Mouse (Mus musculus): ENCODE measurements around the gene Cbfa2t3.

Cbfa2t3 gene

DNA sequence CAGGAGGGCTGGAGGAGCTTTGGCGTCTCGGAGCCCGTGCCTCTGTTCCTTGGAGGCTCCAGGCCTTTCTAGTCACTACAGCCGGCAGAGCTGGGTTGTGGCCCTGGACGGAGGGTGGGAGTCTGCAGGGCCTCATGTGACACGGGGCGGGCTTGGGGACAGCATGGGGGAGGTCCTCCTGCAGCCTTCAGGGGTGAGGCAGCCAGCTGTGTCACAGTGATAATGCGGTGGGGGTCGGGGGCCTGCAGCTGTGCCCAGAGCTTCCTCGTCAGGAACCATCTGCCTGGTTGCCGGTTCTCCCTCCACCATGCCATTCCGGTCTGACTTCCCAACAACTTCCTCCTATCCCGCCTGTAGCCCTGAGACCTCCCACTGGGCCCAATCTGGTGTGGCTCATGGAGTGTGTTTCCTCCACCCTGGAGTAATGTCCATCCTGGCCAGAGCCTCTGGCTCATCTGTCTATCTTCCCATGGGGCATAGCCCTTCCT lies at the start of gene Cbfa2t3:
Gene Cbfa2t3 (minus strand): TSS at position 105 of the 488 bp plus-strand sequence.
- DNase-seq (ENCODE audit: low spot score), result peak; percentile 50

DNA sequence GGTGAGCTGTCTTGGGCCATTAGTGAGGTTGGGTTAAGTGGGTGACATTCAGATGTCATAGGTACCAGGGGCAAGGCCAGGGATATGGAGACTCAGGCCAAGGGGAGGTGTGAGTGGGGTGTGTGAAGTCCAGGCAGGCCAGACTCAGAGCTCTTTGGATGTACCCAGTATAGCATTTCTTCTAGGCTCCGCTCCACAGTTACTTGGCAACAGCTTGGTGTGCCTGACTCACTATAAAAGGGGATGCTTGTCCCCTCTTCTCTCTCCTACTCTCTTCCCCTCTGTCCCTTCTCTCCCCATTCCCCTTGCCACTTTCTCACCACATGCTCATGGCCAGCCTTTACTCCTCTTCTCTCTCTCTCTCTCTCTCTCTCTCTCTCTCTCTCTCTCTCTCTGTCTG lies 48.9 kb upstream of the Cbfa2t3 start:
- no peak for DNase-seq (ENCODE audit: low spot score)

- DNase-seq (ENCODE audit: low spot score), result no peak
Observed at GRCm38 (mm10) chr8:122746439-122746838, 47.5 kb upstream of the Cbfa2t3 start.

GRCm38 (mm10) chr8:122745750-122746275 lies 46.9 kb upstream of the Cbfa2t3 start:
- DNase-seq (ENCODE audit: low spot score), result no peak

DNA sequence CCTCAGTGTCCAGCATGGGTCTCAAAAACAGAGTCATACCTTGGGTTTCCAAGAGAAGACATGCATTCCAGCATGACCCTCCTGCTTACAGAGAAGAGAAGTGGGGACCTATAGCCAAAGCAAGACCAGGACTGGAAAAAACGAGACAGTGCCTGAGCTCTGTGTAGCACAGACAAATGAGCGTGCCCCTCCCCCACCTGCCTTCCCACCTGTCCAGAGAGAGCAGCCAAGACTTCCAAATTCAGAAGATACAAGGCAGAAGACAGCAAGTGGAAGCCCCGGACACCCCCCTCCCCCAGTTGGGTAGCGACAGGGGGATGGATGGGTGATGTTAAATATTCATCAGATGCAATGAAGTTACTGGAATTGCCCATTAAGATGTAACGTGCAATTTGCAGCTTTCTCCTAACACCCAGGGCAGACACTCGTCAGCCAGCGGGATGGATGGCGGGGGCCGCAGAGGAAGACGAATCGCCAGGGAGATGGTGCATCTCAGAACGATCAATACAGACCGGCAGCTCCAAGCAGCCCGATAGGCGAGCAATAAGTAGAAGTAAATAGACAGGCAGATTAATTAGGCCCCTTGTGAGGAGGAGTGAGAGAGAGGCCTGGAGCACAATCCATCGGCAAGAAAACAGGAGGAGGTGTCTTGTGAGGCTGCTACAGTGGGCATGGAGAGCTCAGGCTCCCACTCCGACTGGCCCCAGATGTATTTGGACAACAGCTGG lies 46.3 kb upstream of the Cbfa2t3 start:
- DNase-seq (ENCODE audit: low spot score), result no peak

- DNase-seq (ENCODE audit: low spot score), result no peak
Observed at GRCm38 (mm10) chr8:122742471-122742870, 43.6 kb upstream of the Cbfa2t3 start.

GRCm38 (mm10) chr8:122739102-122739725 lies 40.3 kb upstream of the Cbfa2t3 start:
- DNase-seq (ENCODE audit: low spot score), result no peak

- DNase-seq (ENCODE audit: low spot score), result no peak
Observed at GRCm38 (mm10) chr8:122737886-122738285, 39.0 kb upstream of the Cbfa2t3 start.

GRCm38 (mm10) chr8:122737071-122737470 lies 38.2 kb upstream of the Cbfa2t3 start:
- peak; percentile 19 for DNase-seq (ENCODE audit: low spot score)

DNA sequence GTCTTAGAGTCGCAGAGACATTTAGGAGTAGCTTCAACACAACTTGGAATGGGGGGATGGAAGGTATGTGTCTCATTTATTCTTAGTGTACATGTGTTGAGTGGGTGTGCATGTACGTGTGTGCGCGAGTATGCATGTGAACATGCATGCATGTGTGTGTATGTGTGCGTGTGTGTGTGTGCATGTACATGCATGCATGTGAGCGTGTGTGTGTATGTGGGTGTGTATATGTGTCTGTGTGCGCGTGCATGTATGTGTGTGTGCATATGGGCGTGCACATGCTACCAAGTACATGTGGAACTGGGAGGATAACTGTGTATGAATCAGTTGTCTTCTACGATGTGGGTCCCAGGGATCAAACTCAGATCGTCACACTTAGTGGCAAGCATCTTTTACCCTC lies 37.7 kb upstream of the Cbfa2t3 start:
- no peak for DNase-seq (ENCODE audit: low spot score)

- no peak for DNase-seq (ENCODE audit: low spot score)
Observed at GRCm38 (mm10) chr8:122735542-122736473, 36.9 kb upstream of the Cbfa2t3 start.

GRCm38 (mm10) chr8:122735110-122735509 lies 36.2 kb upstream of the Cbfa2t3 start:
- no peak for DNase-seq (ENCODE audit: low spot score)

DNA sequence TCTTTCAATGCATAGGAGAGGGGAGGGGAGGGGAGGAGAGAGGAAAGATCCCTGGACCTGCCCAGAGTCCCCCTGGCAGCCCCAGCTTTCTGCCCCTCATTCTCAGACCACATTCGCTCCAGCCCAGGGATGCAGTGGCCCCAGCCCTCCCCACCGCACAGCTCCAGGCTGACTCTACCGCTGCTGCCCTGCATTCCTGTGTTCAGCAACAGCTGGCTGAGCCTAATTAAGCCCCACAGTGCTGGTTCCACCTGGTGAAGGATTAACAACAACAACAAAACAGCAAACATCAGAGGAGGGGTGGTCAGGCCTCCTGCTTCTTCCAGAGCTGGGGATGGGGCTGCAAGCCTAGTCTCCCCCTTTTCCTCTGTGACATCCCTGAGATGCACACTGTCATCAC lies 29.7 kb upstream of the Cbfa2t3 start:
- no peak for DNase-seq (ENCODE audit: low spot score)

- no peak for DNase-seq (ENCODE audit: low spot score)
Observed at GRCm38 (mm10) chr8:122727412-122727811, 28.5 kb upstream of the Cbfa2t3 start.

GRCm38 (mm10) chr8:122726789-122727188 lies 27.9 kb upstream of the Cbfa2t3 start:
- no peak for DNase-seq (ENCODE audit: low spot score)

DNA sequence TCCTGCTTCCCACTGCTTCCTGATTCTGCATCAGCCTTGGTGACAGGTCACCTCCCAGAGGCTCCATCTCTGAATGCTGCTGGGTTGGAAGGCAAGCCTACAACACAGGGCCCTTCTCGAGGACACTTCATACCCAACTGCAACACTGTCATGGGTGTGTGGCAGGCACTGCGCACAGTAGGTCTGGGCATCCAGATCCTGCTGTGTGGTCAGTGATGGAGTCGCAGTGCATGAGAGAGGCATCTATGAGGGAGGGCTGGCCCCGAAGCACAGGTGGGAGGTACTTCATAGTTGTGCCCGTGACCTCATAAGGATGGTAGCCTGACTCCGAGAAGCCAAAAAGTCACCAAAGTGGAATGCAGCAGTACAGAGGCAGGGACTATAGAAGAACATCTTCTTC lies 26.3 kb upstream of the Cbfa2t3 start:
- no peak for DNase-seq (ENCODE audit: low spot score)

DNA sequence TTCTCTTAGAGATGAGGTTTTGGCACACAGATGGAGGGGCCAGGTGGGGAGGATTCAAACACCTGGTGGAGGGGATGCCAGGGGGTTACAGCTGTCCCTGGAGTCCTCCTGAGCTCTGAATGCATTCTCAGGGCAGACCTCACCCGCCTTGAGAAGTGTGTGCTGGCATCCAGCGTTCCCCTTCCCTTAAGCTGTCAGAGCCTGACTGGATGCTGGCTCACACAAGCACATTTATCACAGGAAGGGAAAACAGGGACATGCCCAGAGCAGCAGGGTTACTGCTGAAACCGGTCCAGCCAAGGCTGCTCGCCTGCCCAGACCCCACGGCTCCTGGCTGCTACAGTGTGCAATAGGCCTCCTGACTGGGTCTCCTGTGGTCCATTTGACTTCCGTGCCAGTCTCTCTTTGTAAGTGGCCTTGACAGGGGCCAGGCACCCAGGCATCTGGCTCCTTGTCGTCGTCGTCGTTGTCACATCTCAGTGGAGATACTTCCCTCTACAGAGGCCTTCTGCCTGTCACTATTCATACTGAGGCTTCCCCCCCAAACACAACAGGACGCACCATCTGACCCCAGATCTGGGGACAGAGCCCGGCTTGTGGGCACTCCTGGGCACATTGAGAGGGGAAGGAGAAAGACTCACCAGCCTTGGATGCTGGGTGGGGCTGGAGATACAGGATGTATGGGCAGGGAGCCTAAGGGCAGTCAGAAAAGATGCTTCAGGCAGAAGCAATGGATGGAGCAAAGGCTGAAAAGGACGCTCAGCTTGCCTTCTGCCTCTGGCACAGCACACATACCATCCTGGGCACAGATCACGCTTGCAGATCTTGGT lies 22.1 kb upstream of the Cbfa2t3 start:
- no peak for DNase-seq (ENCODE audit: low spot score)

GRCm38 (mm10) chr8:122720070-122720729 lies 21.3 kb upstream of the Cbfa2t3 start:
- peak; percentile 60 for DNase-seq (ENCODE audit: low spot score)

- DNase-seq (ENCODE audit: low spot score), result peak; percentile 56
Observed at GRCm38 (mm10) chr8:122719500-122720065, 20.7 kb upstream of the Cbfa2t3 start.

Data from yolk sac, embryonic 10.5 days (tissue).